Mouse (Mus musculus): Measurements from ENCODE around the gene Gm20826.
"Not testable (repeated sequence)": the region's sequence is repeated elsewhere in the genome, so short reads cannot be mapped to it uniquely, and the experiment has no call there.

Gene Gm20826

GRCm38 (mm10) chrY:7638389-7638788, at the start of gene Gm20826:
Gene Gm20826 (minus strand): TSS chrY:7638489.
- in situ Hi-C loops (cut with MboI; ENCODE audit: low sequenced_read_pairs), result not testable (repeated sequence)
